9 mouse cellular contexts compared by ENCODE assay signal in the genomic region with DNA sequence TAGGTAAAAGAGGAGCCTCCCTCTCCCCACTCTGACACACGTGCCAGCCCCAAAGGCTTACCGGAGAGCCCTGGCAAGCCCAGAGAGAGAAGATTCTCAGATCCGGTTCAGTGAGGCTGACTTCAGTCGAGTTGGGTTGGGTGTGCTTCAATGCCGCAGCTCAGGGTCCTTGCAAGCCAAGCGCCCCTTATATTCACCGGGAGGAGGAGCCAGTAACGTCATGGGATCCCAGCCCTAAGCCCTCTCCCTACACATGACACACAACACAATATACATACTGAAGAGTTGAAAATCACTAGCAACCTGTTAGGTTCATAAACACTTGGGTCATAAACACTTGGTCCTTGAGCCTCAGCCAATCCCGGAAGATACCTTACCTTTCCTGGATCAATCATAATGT. TPM values are rescaled to one million over a fixed set of nuclear protein-coding genes. Genes with fewer than 3 reads are reported as not detected.
A peak's percentile ranks its signal among the peaks of the same experiment; 100 is the strongest.
DNase-seq lines count a peak whose midpoint lies in the region; ATAC-seq and TF ChIP-seq lines count a peak whose summit lies in the region.
"Not testable (repeated sequence)": the region's sequence is repeated elsewhere in the genome, so short reads cannot be mapped to it uniquely, and the experiment has no call there.
"Had no signal": no experiment of that assay in that cellular context is flagged by ENCODE, and none has a peak within 500 bp of the region (broad histone marks: within the 10 kb centered on the region; RNA-seq: fewer than 3 reads in every experiment).

No protein-coding gene starts in this region.

- not testable (repeated sequence) for H3K9me3 ChIP-seq in embryonic facial prominence, embryonic 11.5 days (replicated peaks; ENCODE audit: control insufficient read depth, low read length); forebrain, embryonic 16.5 days (ENCODE audit: control insufficient read depth, low read length); hindbrain, embryonic 11.5 days (ENCODE audit: control insufficient read depth, low read length); kidney, embryonic 15.5 days (replicated peaks); liver, embryonic 12.5 days (replicated peaks); midbrain, embryonic 12.5 days

- not testable (repeated sequence) for H3K27ac ChIP-seq in embryonic facial prominence, embryonic 11.5 days (replicated peaks; ENCODE audit: low read depth, low read length); forebrain, embryonic 16.5 days (ENCODE audit: low read length); hindbrain, embryonic 11.5 days (ENCODE audit: low read depth, low read length); kidney, embryonic 15.5 days; liver, embryonic 12.5 days; midbrain, embryonic 12.5 days (replicated peaks); olfactory bulb, adult 2 months (ENCODE audit: insufficient read depth, low read depth, low read length)

- not testable (repeated sequence) for ATAC-seq in embryonic facial prominence, embryonic 11.5 days (replicated peaks; ENCODE audit: insufficient number of reproducible peaks, low FRiP score, low TSS enrichment, low read depth); hindbrain, embryonic 11.5 days (ENCODE audit: low FRiP score); kidney, embryonic 15.5 days (replicated peaks; ENCODE audit: low FRiP score); liver, embryonic 12.5 days; midbrain, embryonic 12.5 days (ENCODE audit: low FRiP score, low read depth)
- peak; percentile 61 for ATAC-seq in forebrain, embryonic 16.5 days

- H3K36me3 ChIP-seq in embryonic facial prominence, embryonic 11.5 days (replicated peaks; ENCODE audit: control insufficient read depth, insufficient read depth, low read depth, low read length); forebrain, embryonic 16.5 days (ENCODE audit: control insufficient read depth, insufficient read depth); hindbrain, embryonic 11.5 days (ENCODE audit: control insufficient read depth, insufficient read depth, low read length); kidney, embryonic 15.5 days; liver, embryonic 12.5 days; midbrain, embryonic 12.5 days: not testable (repeated sequence)

- H3K4me3 ChIP-seq in embryonic facial prominence, embryonic 11.5 days (ENCODE audit: low read depth, low read length) = peak overlapping the region; percentile 22
- peak overlapping the region; percentile 36 for H3K4me3 ChIP-seq in forebrain, embryonic 16.5 days (replicated peaks; ENCODE audit: low read length)
- H3K4me3 ChIP-seq in hindbrain, embryonic 11.5 days (ENCODE audit: low read depth, low read length) = peak overlapping the region; percentile 16; the same call in 1 of the 2 replicates
- H3K4me3 ChIP-seq in kidney, embryonic 15.5 days (replicated peaks) = peak overlapping the region; percentile 39
- H3K4me3 ChIP-seq in liver, embryonic 12.5 days = peak overlapping the region; percentile 28
- peak overlapping the region; percentile 32 for H3K4me3 ChIP-seq in midbrain, embryonic 12.5 days
- 0 out of 2 replicates have a peak overlapping the region, but pooled peaks have one; percentile 10 for H3K4me3 ChIP-seq in olfactory bulb, adult 2 months (ENCODE audit: insufficient read depth, low read depth, low read length)

- not testable (repeated sequence) for TF ChIP-seq CTCF in olfactory bulb, adult 2 months (IDR thresholded peaks at IDR 0.05; ENCODE audit: insufficient read depth, low read depth, low read length)

- H3K4me2 ChIP-seq in embryonic facial prominence, embryonic 11.5 days (ENCODE audit: low read depth, low read length) = peak overlapping the region; percentile 33; the same call in 1 of the 2 replicates
- H3K4me2 ChIP-seq in forebrain, embryonic 16.5 days (ENCODE audit: low read length) = peak overlapping the region; percentile 61
- H3K4me2 ChIP-seq in hindbrain, embryonic 11.5 days (replicated peaks; ENCODE audit: low read depth, low read length) = peak overlapping the region; percentile 52
- peak overlapping the region; percentile 58 for H3K4me2 ChIP-seq in kidney, embryonic 15.5 days
- peak overlapping the region; percentile 59 for H3K4me2 ChIP-seq in liver, embryonic 12.5 days
- peak overlapping the region; percentile 58 for H3K4me2 ChIP-seq in midbrain, embryonic 12.5 days (replicated peaks)

- not testable (repeated sequence) for H3K27me3 ChIP-seq in embryonic facial prominence, embryonic 11.5 days (ENCODE audit: control insufficient read depth, insufficient read depth, low read length); forebrain, embryonic 16.5 days (replicated peaks; ENCODE audit: control insufficient read depth, insufficient read depth, low read length); hindbrain, embryonic 11.5 days (ENCODE audit: control insufficient read depth, insufficient read depth, low read length)
- peaks cover 31% of the 10 kb centered on the region for H3K27me3 ChIP-seq in kidney, embryonic 15.5 days
- H3K27me3 ChIP-seq in liver, embryonic 12.5 days (replicated peaks) = peaks cover 33% of the 10 kb centered on the region
- H3K27me3 ChIP-seq in midbrain, embryonic 12.5 days = peaks cover 21% of the 10 kb centered on the region

- not testable (repeated sequence) for TF ChIP-seq POLR2A in olfactory bulb, adult 2 months (IDR thresholded peaks at IDR 0.05; ENCODE audit: insufficient read depth, low read depth, low read length)

- H3K4me1 ChIP-seq in embryonic facial prominence, embryonic 11.5 days (ENCODE audit: control insufficient read depth, insufficient read depth, low read length); forebrain, embryonic 16.5 days (replicated peaks; ENCODE audit: control insufficient read depth, insufficient read depth, low read length); hindbrain, embryonic 11.5 days (replicated peaks; ENCODE audit: control insufficient read depth, insufficient read depth, low read length); kidney, embryonic 15.5 days; liver, embryonic 12.5 days; midbrain, embryonic 12.5 days; olfactory bulb, adult 2 months (ENCODE audit: control insufficient read depth, insufficient read depth, low read length): not testable (repeated sequence)

- DNase-seq in ES-CJ7 (ENCODE audit: low read depth, low spot score) = peak; percentile 60
- DNase-seq in embryonic facial prominence, embryonic 11.5 days (ENCODE audit: low spot score) = not testable (repeated sequence)
- DNase-seq in hindbrain, embryonic 11.5 days (ENCODE audit: low spot score) = peak; percentile 3

- 24% methylated on average over 7 of the region's 9 CpGs for WGBS in embryonic facial prominence, embryonic 11.5 days
- WGBS in forebrain, embryonic 16.5 days = 24% methylated on average over 6 of the region's 9 CpGs
- 7% methylated on average over 5 of the region's 9 CpGs for WGBS in hindbrain, embryonic 11.5 days
- WGBS in kidney, embryonic 15.5 days = 19% methylated on average over 8 of the region's 9 CpGs
- 7% methylated on average over 8 of the region's 9 CpGs for WGBS in liver, embryonic 12.5 days (ENCODE audit: insufficient replicate concordance)
- 23% methylated on average over 8 of the region's 9 CpGs for WGBS in midbrain, embryonic 12.5 days
- 25% methylated on average over 9 of the region's 9 CpGs for WGBS in olfactory bulb, adult 2 months

- not testable (repeated sequence) for H3K9ac ChIP-seq in embryonic facial prominence, embryonic 11.5 days (replicated peaks; ENCODE audit: low read length); forebrain, embryonic 16.5 days (replicated peaks; ENCODE audit: low read depth, low read length); hindbrain, embryonic 11.5 days (ENCODE audit: low read depth, low read length); kidney, embryonic 15.5 days; liver, embryonic 12.5 days; midbrain, embryonic 12.5 days (replicated peaks)

RNA-seq across cellular contexts. Expression of a gene that starts 0.6 kb away (rescaled TPM):
- 0.64 and 0.84 TPM in 2 replicates for polyA plus RNA-seq in embryonic facial prominence, embryonic 11.5 days (2014; fragmentation: Nextera tagmentation; extraction: Ambion mirVana)
- polyA plus RNA-seq in forebrain, embryonic 16.5 days (2015; fragmentation: Nextera tagmentation; extraction: Ambion mirVana) = 2.1 and 5.1 TPM in 2 replicates
- 0.29 and 0.65 TPM in 2 replicates for polyA plus RNA-seq in hindbrain, embryonic 11.5 days (2014; fragmentation: Nextera tagmentation; extraction: Ambion mirVana)
- 1.7 and 2.1 TPM in 2 replicates for polyA plus RNA-seq in kidney, embryonic 15.5 days (2015; fragmentation: Nextera tagmentation; extraction: Ambion mirVana)
- 1.7 TPM in 2 replicates for polyA plus RNA-seq in liver, embryonic 12.5 days (2016; fragmentation: Nextera tagmentation; extraction: Ambion mirVana)
- polyA plus RNA-seq in midbrain, embryonic 12.5 days (2016; fragmentation: Nextera tagmentation; extraction: Ambion mirVana) = 0.61 and 0.82 TPM in 2 replicates
- not detected in 2 replicates for polyA plus RNA-seq in olfactory bulb, adult 2 months (2012; ENCODE audit: insufficient read depth, insufficient read length, low replicate concordance, missing spikeins)

RNA-seq across cellular contexts. Expression of a gene that starts 25.7 kb away (rescaled TPM):
- not detected in 2 replicates for polyA plus RNA-seq in embryonic facial prominence, embryonic 11.5 days (2014; fragmentation: Nextera tagmentation; extraction: Ambion mirVana)
- 0.06 TPM in 1 of 2 replicates, not detected in the other for polyA plus RNA-seq in forebrain, embryonic 16.5 days (2015; fragmentation: Nextera tagmentation; extraction: Ambion mirVana)
- polyA plus RNA-seq in hindbrain, embryonic 11.5 days (2014; fragmentation: Nextera tagmentation; extraction: Ambion mirVana) = 0.07 and 0.19 TPM in 2 replicates
- 0.06 TPM in 1 of 2 replicates, not detected in the other for polyA plus RNA-seq in kidney, embryonic 15.5 days (2015; fragmentation: Nextera tagmentation; extraction: Ambion mirVana)
- 0.11 and 0.12 TPM in 2 replicates for polyA plus RNA-seq in liver, embryonic 12.5 days (2016; fragmentation: Nextera tagmentation; extraction: Ambion mirVana)
- not detected in 2 replicates for polyA plus RNA-seq in midbrain, embryonic 12.5 days (2016; fragmentation: Nextera tagmentation; extraction: Ambion mirVana)
- not detected in 2 replicates for polyA plus RNA-seq in olfactory bulb, adult 2 months (2012; ENCODE audit: insufficient read depth, insufficient read length, low replicate concordance, missing spikeins)
- polyA plus RNA-seq: adrenal gland, adult 2 months had no signal
